Mouse (Mus musculus): ENCODE data around the gene Rtn2. TPM values are rescaled to one million over a fixed set of nuclear protein-coding genes. Genes with fewer than 3 reads are reported as not detected.

The Rtn2 gene
- polyA plus RNA-seq, 1 experiment from 2014 or later, result 20.9 TPM

DNA sequence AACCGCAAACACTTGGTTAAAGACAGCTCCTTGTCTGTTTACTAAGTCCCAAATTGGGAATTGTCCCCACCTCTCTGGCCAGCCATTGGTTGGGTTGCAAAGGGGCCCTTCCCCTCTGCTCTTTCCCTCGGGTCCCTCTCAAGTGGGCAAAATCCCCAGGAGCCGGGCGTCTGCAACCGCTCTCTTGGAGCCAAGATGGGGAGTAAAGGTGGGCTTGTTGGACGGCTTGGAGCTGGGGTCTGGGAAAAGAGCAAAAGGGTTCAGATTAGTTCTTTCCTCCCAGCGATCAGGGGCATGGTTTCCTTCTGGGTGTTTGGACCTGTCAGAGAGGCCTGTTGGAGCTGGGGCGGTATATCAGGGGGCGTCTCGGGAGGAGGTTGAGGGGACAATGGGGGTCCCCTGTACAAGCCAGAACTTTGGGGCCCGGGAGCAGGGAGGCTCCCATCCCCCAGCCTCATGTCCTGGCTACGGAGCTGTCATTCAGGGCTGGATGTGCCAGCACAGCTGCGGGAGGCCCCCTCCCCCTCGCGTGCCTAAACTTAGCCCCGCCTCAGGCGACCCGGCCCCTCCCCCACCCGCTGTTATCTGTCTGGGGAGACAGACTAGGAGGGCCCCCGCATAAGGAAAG lies 8.7 kb downstream of the Rtn2 start:
- WGBS, result under 1% methylated on average over 20 of the region's 20 CpGs
- H3K4me1 ChIP-seq, result peaks cover 20% of the 10 kb centered on the region
- H3K27ac ChIP-seq, result no peak overlapping the region; the same call in 1 of the 2 replicates
- H3K9me3 ChIP-seq, result no peaks in the 10 kb centered on the region
- ATAC-seq (ENCODE audit: low FRiP score, low read depth), result 0 out of 2 replicates have a peak, but pooled peaks have one; percentile 44
- H3K9ac ChIP-seq, result peak overlapping the region; percentile 43
- H3K36me3 ChIP-seq, result no peaks in the 10 kb centered on the region
- peak overlapping the region; percentile 34 for H3K4me3 ChIP-seq
- peak overlapping the region; percentile 60 for H3K4me2 ChIP-seq (replicated peaks)
- H3K27me3 ChIP-seq, result 0 out of 2 replicates have a peak, but pooled peaks cover 3% of the 10 kb centered on the region

- ATAC-seq (ENCODE audit: low FRiP score, low read depth), result peak; percentile 85
- no peaks in the 10 kb centered on the region for H3K36me3 ChIP-seq
- H3K9me3 ChIP-seq, result no peaks in the 10 kb centered on the region
- no peaks in the 10 kb centered on the region for H3K27me3 ChIP-seq
- peak overlapping the region; percentile 60 for H3K9ac ChIP-seq
- peaks cover 17% of the 10 kb centered on the region for H3K4me1 ChIP-seq
- WGBS, result 12% methylated on average over 20 of the region's 22 CpGs
- peak overlapping the region; percentile 62 for H3K4me2 ChIP-seq (replicated peaks)
- H3K4me3 ChIP-seq, result peak overlapping the region; percentile 43
- no peak overlapping the region for H3K27ac ChIP-seq
Measured at GRCm38 (mm10) chr7:19295503-19296185, 13.2 kb downstream of the Rtn2 start.

- WGBS, result 85% methylated on average over 6 of the region's 6 CpGs
- no peak overlapping the region for H3K27ac ChIP-seq
- no peaks in the 10 kb centered on the region for H3K36me3 ChIP-seq
- H3K9me3 ChIP-seq, result no peaks in the 10 kb centered on the region
- no peak overlapping the region for H3K9ac ChIP-seq
- no peak overlapping the region for H3K4me3 ChIP-seq
- peaks cover 14% of the 10 kb centered on the region; the same call in 1 of the 2 replicates for H3K4me1 ChIP-seq
- ATAC-seq (ENCODE audit: low FRiP score, low read depth), result no peak
- H3K27me3 ChIP-seq, result peaks cover 9% of the 10 kb centered on the region
- no peak overlapping the region for H3K4me2 ChIP-seq (replicated peaks)
Measured at GRCm38 (mm10) chr7:19297034-19297433, 14.6 kb downstream of the Rtn2 start.

GRCm38 (mm10) chr7:19297794-19298193 lies 15.4 kb downstream of the Rtn2 start:
- Histone ChIP-seq H3K27ac (no peak overlapping the region), H3K27me3 (peaks cover 16% of the 10 kb centered on the region), H3K9ac (no peak overlapping the region), H3K9me3 (no peaks in the 10 kb centered on the region), H3K4me1 (peaks cover 16% of the 10 kb centered on the region; the same call in 1 of the 2 replicates), H3K36me3 (no peaks in the 10 kb centered on the region), H3K4me2 (replicated peaks) (no peak overlapping the region), H3K4me3 (no peak overlapping the region)
- no peak for ATAC-seq (ENCODE audit: low FRiP score, low read depth)
- 91% methylated on average over 5 of the region's 5 CpGs for WGBS

DNA sequence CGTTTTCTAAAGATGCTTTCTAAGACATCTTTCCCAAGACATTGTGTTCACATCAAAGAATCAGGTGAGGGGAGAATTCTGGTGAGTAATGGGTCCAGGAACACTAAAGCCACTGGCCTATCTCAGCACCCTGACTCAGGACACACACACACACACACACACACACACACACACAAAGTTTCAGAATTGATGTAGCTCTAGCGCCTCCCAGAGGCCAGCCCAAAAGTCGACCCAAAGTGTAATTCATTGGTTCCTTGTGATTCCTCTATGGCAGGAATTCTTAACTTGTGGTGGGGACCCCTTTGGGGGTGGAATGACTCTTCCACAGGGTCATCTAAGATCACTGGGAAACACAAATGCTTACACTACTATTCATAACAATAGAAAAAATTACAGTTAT lies 16.8 kb downstream of the Rtn2 start:
- no peak overlapping the region for H3K27ac ChIP-seq
- ATAC-seq (ENCODE audit: low FRiP score, low read depth), result no peak
- H3K9ac ChIP-seq, result no peak overlapping the region
- no peak overlapping the region for H3K4me2 ChIP-seq (replicated peaks)
- no peaks in the 10 kb centered on the region for H3K9me3 ChIP-seq
- H3K27me3 ChIP-seq, result peaks cover 30% of the 10 kb centered on the region
- H3K4me1 ChIP-seq, result peaks cover 23% of the 10 kb centered on the region
- 22% methylated on average over 3 of the region's 3 CpGs for WGBS
- H3K4me3 ChIP-seq, result no peak overlapping the region
- no peaks in the 10 kb centered on the region for H3K36me3 ChIP-seq

DNA sequence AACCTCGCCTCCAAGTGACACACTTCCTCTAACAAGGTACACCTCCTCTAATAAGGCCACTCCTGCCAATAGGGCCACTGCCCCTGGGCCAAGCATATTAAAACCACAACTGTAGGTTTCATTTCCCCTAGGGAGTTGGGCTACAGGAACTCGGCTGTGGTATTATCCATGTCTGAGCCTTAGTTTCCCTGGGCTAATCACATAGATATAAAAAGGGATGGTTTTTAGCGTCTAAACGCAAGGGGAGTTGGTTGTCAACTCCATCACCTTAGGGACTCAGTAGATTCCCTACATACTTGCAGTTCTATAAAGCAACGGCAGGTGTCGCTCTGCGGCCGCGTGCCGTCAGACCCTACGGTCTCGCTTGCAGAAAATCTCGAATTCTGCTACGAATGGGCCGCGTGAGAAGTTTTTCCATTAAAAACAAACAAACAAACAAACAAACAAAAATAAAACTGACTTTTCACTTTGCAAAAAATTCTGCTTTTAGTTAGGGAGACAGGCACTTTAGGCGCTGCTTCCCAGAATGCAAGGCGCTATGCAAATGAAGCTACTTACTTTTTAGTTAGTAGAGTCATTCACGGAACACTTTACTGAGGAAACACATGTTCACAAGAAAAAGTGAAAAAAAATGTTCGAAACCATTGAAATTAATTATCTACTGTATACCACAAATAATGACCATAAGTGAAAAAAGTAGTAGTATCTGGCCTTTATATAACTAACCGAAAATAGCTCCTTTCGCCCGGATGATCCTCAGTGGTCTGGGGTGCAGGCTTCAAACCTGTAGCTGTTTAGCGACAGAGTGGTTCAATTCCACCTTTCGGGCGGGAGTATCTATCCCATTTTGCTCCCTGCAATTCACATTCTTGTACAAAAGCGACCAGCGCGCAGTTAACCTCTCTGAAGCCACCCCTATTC lies 18.3 kb downstream of the Rtn2 start:
- Histone ChIP-seq H3K4me1 (peaks cover 31% of the 10 kb centered on the region), H3K4me3 (peak overlapping the region; percentile 46), H3K4me2 (replicated peaks) (peak overlapping the region; percentile 53), H3K27ac (no peak overlapping the region), H3K9ac (peak overlapping the region; percentile 46; the same call in 1 of the 2 replicates), H3K27me3 (peaks cover 46% of the 10 kb centered on the region), H3K9me3 (no peaks in the 10 kb centered on the region), H3K36me3 (no peaks in the 10 kb centered on the region)
- under 1% methylated on average over 29 of the region's 29 CpGs for WGBS
- ATAC-seq (ENCODE audit: low FRiP score, low read depth), result peak; percentile 77

- Histone ChIP-seq H3K4me1 (peaks cover 31% of the 10 kb centered on the region), H3K4me3 (peak overlapping the region; percentile 46), H3K27me3 (peaks cover 55% of the 10 kb centered on the region), H3K9me3 (no peaks in the 10 kb centered on the region), H3K4me2 (replicated peaks) (peak overlapping the region; percentile 53), H3K27ac (no peak overlapping the region), H3K36me3 (no peaks in the 10 kb centered on the region), H3K9ac (peak overlapping the region; percentile 36; the same call in 1 of the 2 replicates)
- WGBS, result 15% methylated on average over 16 of the region's 16 CpGs
- no peak for ATAC-seq (ENCODE audit: low FRiP score, low read depth)
Measured at GRCm38 (mm10) chr7:19301461-19302263, 19.2 kb downstream of the Rtn2 start.

GRCm38 (mm10) chr7:19302264-19303045 lies 20.0 kb downstream of the Rtn2 start:
- ATAC-seq (ENCODE audit: low FRiP score, low read depth), result no peak
- Histone ChIP-seq H3K9ac (peak overlapping the region; percentile 36; the same call in 1 of the 2 replicates), H3K4me2 (replicated peaks) (peak overlapping the region; percentile 53; the same call in 1 of the 2 replicates), H3K9me3 (no peaks in the 10 kb centered on the region), H3K4me1 (peaks cover 31% of the 10 kb centered on the region), H3K27me3 (peaks cover 63% of the 10 kb centered on the region), H3K36me3 (no peaks in the 10 kb centered on the region), H3K4me3 (peak overlapping the region; percentile 46; the same call in 1 of the 2 replicates), H3K27ac (no peak overlapping the region)
- 47% methylated on average over 13 of the region's 13 CpGs for WGBS

- peaks cover 35% of the 10 kb centered on the region for H3K4me1 ChIP-seq
- H3K36me3 ChIP-seq, result no peaks in the 10 kb centered on the region
- no peaks in the 10 kb centered on the region for H3K9me3 ChIP-seq
- WGBS, result 74% methylated on average over 12 of the region's 12 CpGs
- no peak overlapping the region for H3K4me3 ChIP-seq
- peaks cover 67% of the 10 kb centered on the region for H3K27me3 ChIP-seq
- ATAC-seq (ENCODE audit: low FRiP score, low read depth), result no peak
- no peak overlapping the region for H3K27ac ChIP-seq
- no peak overlapping the region for H3K9ac ChIP-seq
- no peak overlapping the region for H3K4me2 ChIP-seq (replicated peaks)
Measured at GRCm38 (mm10) chr7:19303046-19303305, 20.6 kb downstream of the Rtn2 start.

DNA sequence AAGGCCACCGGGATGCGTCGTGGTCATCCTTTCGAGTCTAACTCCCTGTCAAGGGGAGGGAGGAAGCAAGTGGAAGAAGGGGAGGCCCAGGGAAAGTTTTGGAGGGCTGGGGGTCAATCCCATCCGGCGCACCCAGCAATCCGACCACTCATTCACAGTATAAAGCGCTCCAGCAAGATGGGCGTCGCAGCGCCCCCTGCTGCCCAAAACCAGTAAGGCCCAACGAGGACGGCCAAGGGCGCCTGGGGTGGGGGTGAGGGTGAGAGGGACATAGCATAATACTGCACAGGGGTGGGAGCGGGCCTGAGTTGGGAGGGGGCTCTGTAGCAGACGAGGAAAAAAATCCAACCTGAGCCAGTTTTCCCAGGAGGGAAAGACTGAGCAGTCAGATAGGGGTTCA lies 21.3 kb downstream of the Rtn2 start:
- ATAC-seq (ENCODE audit: low FRiP score, low read depth), result no peak
- Histone ChIP-seq H3K4me2 (replicated peaks) (peak overlapping the region; percentile 60), H3K9me3 (no peaks in the 10 kb centered on the region), H3K27ac (no peak overlapping the region), H3K27me3 (peaks cover 67% of the 10 kb centered on the region), H3K9ac (peak overlapping the region; percentile 43; the same call in 1 of the 2 replicates), H3K4me1 (peaks cover 39% of the 10 kb centered on the region), H3K36me3 (no peaks in the 10 kb centered on the region), H3K4me3 (peak overlapping the region; percentile 39)
- WGBS, result under 1% methylated on average over 16 of the region's 16 CpGs
